Mouse (Mus musculus) midbrain, postnatal 0 days (tissue): ENCODE data around the gene Ppp1r26. TPM values are rescaled to one million over a fixed set of nuclear protein-coding genes. Genes with fewer than 3 reads are reported as not detected.
A peak's percentile ranks its signal among the peaks of the same experiment; 100 is the strongest.

Experiments
- ATAC-seq: fragments of 200-750 bp; cut with Nextera tagmentation; 2 replicates; pipeline ENCODE4 v1.8.0; 2017; ENCODE audit warnings: moderate number of reproducible peaks, mild to moderate bottlenecking, moderate TSS enrichment, moderate library complexity; ENCODE audit not compliant: low FRiP score
- DNase-seq: peaks from one replicate; pipeline ENCODE4 v3.0.0-alpha.2; 2015; ENCODE audit warnings: low spot score
- H3K27ac ChIP-seq: fragments of 300-500 bp; sonication (generic); 2 replicates; pipeline ENCODE4 v1.5.1; 2014; ENCODE audit warnings: low read depth, mild to moderate bottlenecking, low read length, mixed read lengths
- H3K27me3 ChIP-seq: fragments of 300-500 bp; sonication (generic); 2 replicates; pipeline ENCODE4 v1.6.1; 2014; ENCODE audit warnings: low read length, control low read depth, mixed read lengths; ENCODE audit not compliant: insufficient read depth
- H3K36me3 ChIP-seq: fragments of 300-500 bp; sonication (generic); 2 replicates; pipeline ENCODE4 v1.6.1; 2014; ENCODE audit warnings: low read length, control low read depth, mixed read lengths; ENCODE audit not compliant: insufficient read depth
- H3K4me1 ChIP-seq: fragments of 300-500 bp; sonication (generic); 2 replicates; pipeline ENCODE4 v1.6.1; 2014; ENCODE audit warnings: mild to moderate bottlenecking, control low read depth, antibody characterized with exemption, low read length, mixed read lengths; ENCODE audit not compliant: insufficient read depth
- H3K4me2 ChIP-seq: fragments of 300-500 bp; sonication (generic); 2 replicates; pipeline ENCODE4 v1.6.1; 2014; ENCODE audit warnings: low read depth, mild to moderate bottlenecking, low read length, mixed read lengths; ENCODE audit not compliant: poor library complexity, severe bottlenecking
- H3K4me3 ChIP-seq: fragments of 300-500 bp; sonication (generic); 2 replicates; pipeline ENCODE4 v1.5.1; 2014; ENCODE audit warnings: low read depth, mild to moderate bottlenecking, low read length, moderate library complexity
- H3K9ac ChIP-seq: fragments of 300-500 bp; sonication (generic); replicated peaks from 2 replicates; pipeline ENCODE4 v1.6.1; 2014; ENCODE audit warnings: mild to moderate bottlenecking, low read length, moderate library complexity, mixed read lengths; ENCODE audit not compliant: poor library complexity, severe bottlenecking
- H3K9me3 ChIP-seq: fragments of 300-500 bp; sonication (generic); 2 replicates; pipeline ENCODE4 v1.6.1; 2016; ENCODE audit warnings: low read length, control low read depth
- CTCF ChIP-seq: IDR thresholded peaks from 2 replicates; pipeline ENCODE4 v1.5.1; 2016; ENCODE audit warnings: antibody characterized with exemption, mild to moderate bottlenecking
- WGBS: fragments of 180-500 bp; shearing (Covaris S2); extraction: QIAGEN DNeasy Blood & Tissue Kit; methylation state at CpG from one replicate; pipeline ENCODE4 v1.1.7; 2014; 5-methylcytosine and 5-hydroxymethylcytosine counted together
- polyA plus RNA-seq: library from polyadenylated mRNA; unstranded; fragments of >200 nt; fragmentation: Nextera tagmentation; extraction: Ambion mirVana; gene quantifications from 2 replicates; pipeline ENCODE4 v1.2.1, GENCODE M21; 2015
- total RNA-seq: library from RNA; depleted of rRNA; stranded (reverse); fragments of >200 nt; gene quantifications from 2 replicates; pipeline ENCODE4 v1.2.3, GENCODE M21; 2014

Gene Ppp1r26
- total and polyA plus RNA-seq, 2 experiments from 2014 or later, result 17.5 to 54.5 TPM

GRCm38 (mm10) chr2:28447315-28447670, 693 bp downstream of the Ppp1r26 start:
- TF ChIP-seq CTCF, result peak; percentile 25; the same call in 1 of the 2 replicates
- no peaks in the 10 kb centered on the region for H3K9me3 ChIP-seq
- H3K4me1 ChIP-seq, result peaks cover 4% of the 10 kb centered on the region
- 5% methylated on average over 11 of the region's 11 CpGs for WGBS
- DNase-seq (peak; percentile 41), ATAC-seq (peak; percentile 32; the same call in 1 of the 2 replicates)
- peak overlapping the region; percentile 93 for H3K4me2 ChIP-seq
- no peaks in the 10 kb centered on the region for H3K27me3 ChIP-seq
- H3K36me3 ChIP-seq, result peaks cover 24% of the 10 kb centered on the region
- peak overlapping the region; percentile 86 for H3K9ac ChIP-seq
- peak overlapping the region; percentile 76 for H3K4me3 ChIP-seq
- peak overlapping the region; percentile 90 for H3K27ac ChIP-seq

DNA sequence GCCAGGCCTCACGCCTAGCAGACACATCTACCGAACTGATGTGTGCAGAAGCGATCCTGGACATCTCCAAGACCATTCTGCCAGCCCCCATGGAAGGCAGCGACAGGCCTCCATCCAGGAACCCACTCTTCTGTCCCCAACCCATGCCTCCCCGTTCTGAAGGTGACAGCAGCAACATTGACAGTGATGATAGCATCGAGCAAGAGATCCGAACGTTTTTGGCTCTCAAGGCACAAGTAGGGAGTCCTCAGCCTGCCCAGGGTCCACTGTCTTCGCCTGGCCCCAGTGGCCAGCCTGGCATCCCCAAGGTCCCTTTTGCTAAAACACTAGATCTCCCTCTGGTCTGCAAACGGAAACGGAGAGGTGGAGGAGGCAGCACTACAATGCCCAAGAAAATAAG, 5.1 kb downstream of the Ppp1r26 start:
- peaks cover 38% of the 10 kb centered on the region for H3K36me3 ChIP-seq
- H3K27me3 ChIP-seq, result no peaks in the 10 kb centered on the region
- no peaks in the 10 kb centered on the region for H3K9me3 ChIP-seq
- H3K4me1 ChIP-seq, result no peaks in the 10 kb centered on the region
- H3K4me2 ChIP-seq, result no peak overlapping the region
- ATAC-seq (no peak), DNase-seq (no peak)
- no peak for TF ChIP-seq CTCF
- no peak overlapping the region for H3K27ac ChIP-seq
- no peak overlapping the region for H3K4me3 ChIP-seq
- H3K9ac ChIP-seq, result no peak overlapping the region
- WGBS, result 92% methylated on average over 11 of the region's 11 CpGs

GRCm38 (mm10) chr2:28453539-28453938, 6.9 kb downstream of the Ppp1r26 start:
- no peaks in the 10 kb centered on the region for H3K9me3 ChIP-seq
- H3K36me3 ChIP-seq, result peaks cover 38% of the 10 kb centered on the region
- 89% methylated on average over 6 of the region's 6 CpGs for WGBS
- ATAC-seq (no peak), DNase-seq (no peak)
- no peak overlapping the region for H3K9ac ChIP-seq
- H3K4me3 ChIP-seq, result no peak overlapping the region
- no peak overlapping the region for H3K27ac ChIP-seq
- no peak for TF ChIP-seq CTCF
- no peaks in the 10 kb centered on the region for H3K27me3 ChIP-seq
- H3K4me1 ChIP-seq, result no peaks in the 10 kb centered on the region
- H3K4me2 ChIP-seq, result no peak overlapping the region

GRCm38 (mm10) chr2:28456616-28457015, 10.0 kb downstream of the Ppp1r26 start:
- Histone ChIP-seq H3K4me3 (no peak overlapping the region), H3K9me3 (no peaks in the 10 kb centered on the region), H3K4me2 (no peak overlapping the region), H3K36me3 (peaks cover 21% of the 10 kb centered on the region), H3K27ac (no peak overlapping the region), H3K27me3 (no peaks in the 10 kb centered on the region), H3K9ac (no peak overlapping the region), H3K4me1 (no peaks in the 10 kb centered on the region)
- no peak for TF ChIP-seq CTCF
- 60% methylated on average over 1 of the region's 1 CpGs for WGBS
- DNase-seq, result peak; percentile 28
- ATAC-seq, result no peak

DNA sequence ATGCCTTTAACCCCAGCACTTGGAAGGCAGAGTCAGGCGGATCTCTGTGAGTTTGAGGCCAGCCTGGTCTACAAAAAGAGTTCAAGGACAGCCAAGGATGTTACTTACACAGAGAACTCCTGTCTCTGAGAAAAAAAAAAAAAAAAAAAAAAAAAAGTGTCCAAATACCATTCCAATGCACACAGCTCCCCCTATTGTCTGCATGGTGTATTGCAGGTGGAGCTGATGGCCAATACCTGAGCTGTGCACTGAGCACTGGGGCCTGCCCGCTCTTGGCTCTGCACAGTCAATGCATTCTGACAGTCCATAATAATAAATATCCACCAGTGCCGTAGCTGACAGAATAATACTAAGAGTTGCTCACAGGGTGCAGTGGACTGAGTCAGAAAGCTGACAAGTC, 17.3 kb downstream of the Ppp1r26 start:
- WGBS, result 39% methylated on average over 3 of the region's 3 CpGs
- H3K4me3 ChIP-seq, result no peak overlapping the region
- DNase-seq (peak; percentile 54), ATAC-seq (no peak)
- no peak overlapping the region for H3K27ac ChIP-seq
- H3K9me3 ChIP-seq, result no peaks in the 10 kb centered on the region
- TF ChIP-seq CTCF, result peak; percentile 69
- no peaks in the 10 kb centered on the region for H3K36me3 ChIP-seq
- no peaks in the 10 kb centered on the region for H3K27me3 ChIP-seq
- no peak overlapping the region for H3K9ac ChIP-seq
- peaks cover 14% of the 10 kb centered on the region for H3K4me1 ChIP-seq
- no peak overlapping the region for H3K4me2 ChIP-seq

DNA sequence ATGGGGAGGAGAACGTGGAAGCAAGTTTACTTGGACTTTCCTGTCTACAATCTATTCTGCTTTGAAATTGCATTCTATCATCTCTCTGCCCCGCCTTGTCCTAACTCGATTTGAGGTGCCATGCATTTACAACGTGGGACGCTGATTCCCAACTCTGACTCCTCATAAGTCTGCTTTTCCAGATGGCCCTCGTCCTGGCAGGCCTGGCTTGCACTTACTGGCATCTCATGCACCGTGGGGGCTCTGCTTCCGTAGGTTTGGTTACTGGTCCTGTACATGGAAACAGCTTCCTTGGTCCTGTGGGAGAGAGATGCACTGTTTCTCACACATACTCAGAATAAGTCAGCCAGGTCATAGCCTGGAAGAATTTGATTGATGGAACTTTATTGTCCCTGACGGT, 18.3 kb downstream of the Ppp1r26 start:
- H3K9me3 ChIP-seq, result no peaks in the 10 kb centered on the region
- 78% methylated on average over 9 of the region's 9 CpGs for WGBS

More for the DNA sequence above, 18.3 kb downstream of the Ppp1r26 start:
- Histone ChIP-seq H3K36me3 (peaks cover 8% of the 10 kb centered on the region), H3K4me2 (no peak overlapping the region), H3K9ac (no peak overlapping the region), H3K27ac (no peak overlapping the region), H3K4me1 (peaks cover 14% of the 10 kb centered on the region), H3K4me3 (no peak overlapping the region), H3K27me3 (no peaks in the 10 kb centered on the region)
- DNase-seq (no peak), ATAC-seq (no peak)
- TF ChIP-seq CTCF, result no peak
